Mouse (Mus musculus): Measurements from ENCODE around the gene Rgs3. TPM values are rescaled to one million over a fixed set of nuclear protein-coding genes. Genes with fewer than 3 reads are reported as not detected.

Gene Rgs3
- total and polyA plus RNA-seq, 2 experiments from 2014 or later = 52.1 to 114 TPM

- no peaks in the 10 kb centered on the region for H3K9me3 ChIP-seq (replicated peaks; ENCODE audit: control insufficient read depth, low read length)
- ATAC-seq (ENCODE audit: insufficient read depth, low read depth) = no peak
- H3K4me1 ChIP-seq (ENCODE audit: control insufficient read depth, insufficient read depth) = peaks cover 5% of the 10 kb centered on the region; the same call in 1 of the 2 replicates
- H3K36me3 ChIP-seq (replicated peaks; ENCODE audit: control insufficient read depth, insufficient read depth, low read length) = peaks cover 17% of the 10 kb centered on the region; the same call in 1 of the 2 replicates
- no peak overlapping the region for H3K4me2 ChIP-seq (ENCODE audit: low read depth, low read length)
- DNase-seq (ENCODE audit: low spot score) = peak; percentile 46
- no peak overlapping the region for H3K27ac ChIP-seq (ENCODE audit: low read depth)
- 45% methylated on average over 10 of the region's 10 CpGs for WGBS
- no peak overlapping the region for H3K4me3 ChIP-seq (ENCODE audit: low read depth, low read length)
- H3K9ac ChIP-seq (replicated peaks; ENCODE audit: low read depth, low read length) = no peak overlapping the region
- no peaks in the 10 kb centered on the region for H3K27me3 ChIP-seq (ENCODE audit: control insufficient read depth, insufficient read depth, low read length)
- TF ChIP-seq EP300 (IDR thresholded peaks at IDR 0.05; ENCODE audit: low read depth) (no peak), CTCF (IDR thresholded peaks at IDR 0.05; ENCODE audit: low read depth) (peak; percentile 58)
These were observed 134.2 kb downstream of the Rgs3 start for GRCm38 (mm10) chr4:62693839-62694238.

- Histone ChIP-seq H3K4me2 (ENCODE audit: low read depth, low read length) (no peak overlapping the region), H3K27ac (ENCODE audit: low read depth) (peak overlapping the region; percentile 61), H3K36me3 (replicated peaks; ENCODE audit: control insufficient read depth, insufficient read depth, low read length) (peaks cover 17% of the 10 kb centered on the region; the same call in 1 of the 2 replicates), H3K27me3 (ENCODE audit: control insufficient read depth, insufficient read depth, low read length) (no peaks in the 10 kb centered on the region), H3K9me3 (replicated peaks; ENCODE audit: control insufficient read depth, low read length) (no peaks in the 10 kb centered on the region), H3K4me1 (ENCODE audit: control insufficient read depth, insufficient read depth) (peaks cover 8% of the 10 kb centered on the region; the same call in 1 of the 2 replicates), H3K4me3 (ENCODE audit: low read depth, low read length) (no peak overlapping the region), H3K9ac (replicated peaks; ENCODE audit: low read depth, low read length) (no peak overlapping the region)
- TF ChIP-seq EP300 (IDR thresholded peaks at IDR 0.05; ENCODE audit: low read depth) (no peak), CTCF (IDR thresholded peaks at IDR 0.05; ENCODE audit: low read depth) (no peak)
- no peak for ATAC-seq (ENCODE audit: insufficient read depth, low read depth)
- 80% methylated on average over 11 of the region's 11 CpGs for WGBS
- DNase-seq (ENCODE audit: low spot score) = no peak
These were observed 135.2 kb downstream of the Rgs3 start for GRCm38 (mm10) chr4:62694703-62695439.

- H3K27ac ChIP-seq (ENCODE audit: low read depth) = peak overlapping the region; percentile 61; the same call in 1 of the 2 replicates
- H3K27me3 ChIP-seq (ENCODE audit: control insufficient read depth, insufficient read depth, low read length) = no peaks in the 10 kb centered on the region
- peak; percentile 18 for ATAC-seq (ENCODE audit: insufficient read depth, low read depth)
- peaks cover 17% of the 10 kb centered on the region; the same call in 1 of the 2 replicates for H3K36me3 ChIP-seq (replicated peaks; ENCODE audit: control insufficient read depth, insufficient read depth, low read length)
- peak; percentile 39 for DNase-seq (ENCODE audit: low spot score)
- no peak overlapping the region for H3K9ac ChIP-seq (replicated peaks; ENCODE audit: low read depth, low read length)
- no peaks in the 10 kb centered on the region for H3K9me3 ChIP-seq (replicated peaks; ENCODE audit: control insufficient read depth, low read length)
- H3K4me3 ChIP-seq (ENCODE audit: low read depth, low read length) = no peak overlapping the region
- H3K4me1 ChIP-seq (ENCODE audit: control insufficient read depth, insufficient read depth) = peaks cover 14% of the 10 kb centered on the region; the same call in 1 of the 2 replicates
- no peak for TF ChIP-seq EP300 (IDR thresholded peaks at IDR 0.05; ENCODE audit: low read depth)
- TF ChIP-seq CTCF (IDR thresholded peaks at IDR 0.05; ENCODE audit: low read depth) = no peak
- 56% methylated on average over 8 of the region's 8 CpGs for WGBS
- no peak overlapping the region for H3K4me2 ChIP-seq (ENCODE audit: low read depth, low read length)
These were observed 135.9 kb downstream of the Rgs3 start for GRCm38 (mm10) chr4:62695523-62695922.

GRCm38 (mm10) chr4:62695946-62696345 lies 136.3 kb downstream of the Rgs3 start:
- peak; percentile 60 for DNase-seq (ENCODE audit: low spot score)
- no peak overlapping the region for H3K9ac ChIP-seq (replicated peaks; ENCODE audit: low read depth, low read length)
- 64% methylated on average over 13 of the region's 13 CpGs for WGBS
- peak; percentile 70 for TF ChIP-seq CTCF (IDR thresholded peaks at IDR 0.05; ENCODE audit: low read depth)
- no peak for TF ChIP-seq EP300 (IDR thresholded peaks at IDR 0.05; ENCODE audit: low read depth)
- no peaks in the 10 kb centered on the region for H3K9me3 ChIP-seq (replicated peaks; ENCODE audit: control insufficient read depth, low read length)
- peaks cover 18% of the 10 kb centered on the region; the same call in 1 of the 2 replicates for H3K4me1 ChIP-seq (ENCODE audit: control insufficient read depth, insufficient read depth)
- no peaks in the 10 kb centered on the region for H3K27me3 ChIP-seq (ENCODE audit: control insufficient read depth, insufficient read depth, low read length)
- peaks cover 17% of the 10 kb centered on the region; the same call in 1 of the 2 replicates for H3K36me3 ChIP-seq (replicated peaks; ENCODE audit: control insufficient read depth, insufficient read depth, low read length)
- no peak for ATAC-seq (ENCODE audit: insufficient read depth, low read depth)
- no peak overlapping the region for H3K4me2 ChIP-seq (ENCODE audit: low read depth, low read length)
- peak overlapping the region; percentile 61; the same call in 1 of the 2 replicates for H3K27ac ChIP-seq (ENCODE audit: low read depth)
- no peak overlapping the region for H3K4me3 ChIP-seq (ENCODE audit: low read depth, low read length)

- no peaks in the 10 kb centered on the region for H3K9me3 ChIP-seq (replicated peaks; ENCODE audit: control insufficient read depth, low read length)
- H3K4me1 ChIP-seq (ENCODE audit: control insufficient read depth, insufficient read depth) = peaks cover 24% of the 10 kb centered on the region; the same call in 1 of the 2 replicates
- peak overlapping the region; percentile 14; the same call in 1 of the 2 replicates for H3K27ac ChIP-seq (ENCODE audit: low read depth)
- no peak overlapping the region for H3K4me2 ChIP-seq (ENCODE audit: low read depth, low read length)
- no peak overlapping the region for H3K9ac ChIP-seq (replicated peaks; ENCODE audit: low read depth, low read length)
- no peak overlapping the region for H3K4me3 ChIP-seq (ENCODE audit: low read depth, low read length)
- no peak for ATAC-seq (ENCODE audit: insufficient read depth, low read depth)
- DNase-seq (ENCODE audit: low spot score) = no peak
- no peak for TF ChIP-seq EP300 (IDR thresholded peaks at IDR 0.05; ENCODE audit: low read depth)
- peak; percentile 4; the same call in 1 of the 2 replicates for TF ChIP-seq CTCF (IDR thresholded peaks at IDR 0.05; ENCODE audit: low read depth)
- H3K27me3 ChIP-seq (ENCODE audit: control insufficient read depth, insufficient read depth, low read length) = no peaks in the 10 kb centered on the region
- 40% methylated on average over 7 of the region's 7 CpGs for WGBS
- peaks cover 26% of the 10 kb centered on the region for H3K36me3 ChIP-seq (replicated peaks; ENCODE audit: control insufficient read depth, insufficient read depth, low read length)
These were observed 137.2 kb downstream of the Rgs3 start for GRCm38 (mm10) chr4:62696699-62697404.

Data from heart, postnatal 0 days (tissue).